Mouse (Mus musculus) erythroblast, embryonic 14.5 days (primary cell): ENCODE results near the gene Card11. TPM values are rescaled to one million over a fixed set of nuclear protein-coding genes. Genes with fewer than 3 reads are reported as not detected.

Experiments used
- H3K27me3 ChIP-seq: 2 replicates; pipeline ENCODE4 v1.6.1; 2012; ENCODE audit warnings: inconsistent platforms; ENCODE audit not compliant: control insufficient read depth
- H3K36me3 ChIP-seq: 2 replicates; pipeline ENCODE4 v1.6.1; 2012; ENCODE audit warnings: mild to moderate bottlenecking, inconsistent platforms; ENCODE audit not compliant: control insufficient read depth
- H3K4me1 ChIP-seq: 2 replicates; pipeline ENCODE4 v1.6.1; 2012; ENCODE audit warnings: inconsistent platforms; ENCODE audit not compliant: control insufficient read depth
- H3K4me3 ChIP-seq: replicated peaks from 2 replicates; pipeline ENCODE3; 2012; ENCODE audit warnings: moderate library complexity, mild to moderate bottlenecking, inconsistent platforms
- H3K9me3 ChIP-seq: 2 replicates; pipeline ENCODE4 v1.6.1; 2012; ENCODE audit warnings: low read length, inconsistent platforms, mixed read lengths; ENCODE audit not compliant: control insufficient read depth
- GATA1 ChIP-seq: IDR thresholded peaks from 2 replicates; pipeline ENCODE4 v1.6.1; 2012; ENCODE audit warnings: low read length, inconsistent platforms, mixed read lengths
- TAL1 ChIP-seq: IDR thresholded peaks from 3 replicates; pipeline ENCODE4 v1.6.1; 2012; ENCODE audit warnings: low read length, inconsistent platforms, mixed read lengths
- polyA plus RNA-seq: library from polyadenylated mRNA; stranded (reverse); fragments of >175 nt; gene quantifications from 2 replicates; pipeline ENCODE4 v1.2.3, GENCODE M21; 2012

Gene Card11
- polyA plus RNA-seq, 1 experiment = 0.08 TPM

DNA sequence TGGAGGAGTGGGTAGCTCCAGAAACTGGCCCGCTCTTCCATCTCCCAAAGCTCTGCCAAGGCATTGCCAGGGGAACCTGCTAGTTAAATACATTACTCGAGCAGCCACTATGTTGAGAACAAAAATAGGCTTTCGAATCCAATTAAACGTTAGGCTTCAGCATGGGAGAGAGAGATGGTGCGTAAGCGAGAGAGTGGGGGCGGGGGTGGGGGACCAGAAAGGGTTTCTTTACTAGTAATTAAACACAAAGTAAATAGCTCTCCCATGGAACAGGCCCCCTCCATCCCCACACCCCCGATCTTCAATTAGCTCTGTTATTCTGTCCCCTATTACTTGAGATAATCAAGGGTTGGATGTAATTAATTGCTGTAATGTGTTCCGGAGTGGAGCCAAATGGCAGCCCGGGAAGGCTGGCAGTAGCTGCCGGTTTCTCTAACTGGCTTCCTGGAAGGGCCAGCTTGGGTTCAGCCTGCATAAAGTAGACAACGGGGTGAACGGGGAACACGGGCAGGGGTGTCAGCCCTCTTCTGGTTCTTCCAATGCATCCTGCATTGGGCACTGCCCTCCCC is 59.4 kb downstream of the Card11 start:
- H3K4me3 ChIP-seq = no peak overlapping the region
- H3K36me3 ChIP-seq = no peaks in the 10 kb centered on the region
- H3K4me1 ChIP-seq = no peaks in the 10 kb centered on the region
- TF ChIP-seq GATA1 = no peak
- no peak for TF ChIP-seq TAL1
- no peaks in the 10 kb centered on the region for H3K9me3 ChIP-seq
- no peaks in the 10 kb centered on the region for H3K27me3 ChIP-seq

DNA sequence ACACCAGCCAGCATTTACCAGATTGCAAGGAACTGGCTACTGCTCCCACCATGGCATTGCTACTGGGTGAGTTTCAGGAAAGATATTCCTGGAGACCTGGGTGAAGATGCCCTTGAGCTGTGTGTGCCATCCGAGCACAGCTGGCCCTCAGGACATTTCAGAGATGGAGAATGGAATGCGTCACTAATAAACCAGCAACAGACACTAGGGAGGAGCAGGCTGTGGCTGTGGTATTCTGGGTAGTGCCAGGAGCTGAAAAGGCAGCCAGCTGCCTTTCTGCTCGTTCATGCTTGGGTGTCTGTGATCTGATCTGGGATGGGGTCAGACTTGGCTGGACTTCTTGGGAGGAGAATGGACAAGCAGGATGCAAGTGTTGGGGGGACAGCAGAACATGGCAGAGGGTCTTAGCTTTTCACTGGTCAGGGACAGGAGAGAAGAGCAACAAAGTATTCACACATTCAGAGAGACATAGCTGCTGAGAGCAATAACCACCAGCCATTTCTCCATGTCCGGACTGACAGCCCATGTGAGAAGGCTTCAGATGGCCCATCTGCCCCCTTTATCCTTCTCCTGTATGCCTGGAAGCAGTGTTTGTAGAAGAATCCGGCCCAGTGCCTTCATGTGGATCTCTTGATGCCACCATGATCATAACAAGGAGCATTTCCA is 60.0 kb downstream of the Card11 start:
- Histone ChIP-seq H3K4me3 (no peak overlapping the region), H3K36me3 (no peaks in the 10 kb centered on the region), H3K27me3 (no peaks in the 10 kb centered on the region), H3K9me3 (no peaks in the 10 kb centered on the region), H3K4me1 (no peaks in the 10 kb centered on the region)
- TF ChIP-seq GATA1 = no peak
- no peak for TF ChIP-seq TAL1

GRCm38 (mm10) chr5:140936816-140937215 is 63.6 kb downstream of the Card11 start:
- Histone ChIP-seq H3K4me3 (no peak overlapping the region), H3K27me3 (no peaks in the 10 kb centered on the region), H3K9me3 (0 out of 2 replicates have a peak, but pooled peaks cover 2% of the 10 kb centered on the region), H3K36me3 (no peaks in the 10 kb centered on the region), H3K4me1 (no peaks in the 10 kb centered on the region)
- TF ChIP-seq TAL1 = no peak
- no peak for TF ChIP-seq GATA1

DNA sequence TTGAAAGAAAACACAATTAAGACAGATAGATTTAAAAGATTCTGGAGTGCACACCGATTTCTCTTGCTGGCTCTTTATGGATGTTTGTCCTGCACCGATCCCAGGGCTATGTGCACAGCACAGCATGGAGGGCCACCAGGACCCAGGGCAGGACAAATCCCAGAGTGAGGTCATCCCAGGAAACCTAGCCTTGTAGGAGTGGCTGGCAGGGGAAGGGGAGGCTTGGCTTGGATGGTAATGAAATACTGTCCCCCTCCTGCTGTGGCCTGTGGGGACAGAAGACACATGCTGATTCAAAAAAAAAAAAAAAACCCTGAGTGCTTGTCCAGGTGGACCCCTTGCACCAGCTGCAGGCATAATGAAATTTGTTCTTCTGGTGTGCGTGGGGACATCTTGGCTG is 64.5 kb downstream of the Card11 start:
- no peaks in the 10 kb centered on the region for H3K36me3 ChIP-seq
- H3K4me1 ChIP-seq = no peaks in the 10 kb centered on the region
- H3K4me3 ChIP-seq = no peak overlapping the region
- no peaks in the 10 kb centered on the region for H3K27me3 ChIP-seq
- TF ChIP-seq TAL1 (no peak), GATA1 (no peak)
- 0 out of 2 replicates have a peak, but pooled peaks cover 2% of the 10 kb centered on the region for H3K9me3 ChIP-seq

- Histone ChIP-seq H3K4me1 (no peaks in the 10 kb centered on the region), H3K4me3 (no peak overlapping the region), H3K36me3 (no peaks in the 10 kb centered on the region), H3K9me3 (0 out of 2 replicates have a peak, but pooled peaks cover 2% of the 10 kb centered on the region), H3K27me3 (no peaks in the 10 kb centered on the region)
- TF ChIP-seq TAL1 (no peak), GATA1 (no peak)
Measured at GRCm38 (mm10) chr5:140934639-140935315, 65.6 kb downstream of the Card11 start.

DNA sequence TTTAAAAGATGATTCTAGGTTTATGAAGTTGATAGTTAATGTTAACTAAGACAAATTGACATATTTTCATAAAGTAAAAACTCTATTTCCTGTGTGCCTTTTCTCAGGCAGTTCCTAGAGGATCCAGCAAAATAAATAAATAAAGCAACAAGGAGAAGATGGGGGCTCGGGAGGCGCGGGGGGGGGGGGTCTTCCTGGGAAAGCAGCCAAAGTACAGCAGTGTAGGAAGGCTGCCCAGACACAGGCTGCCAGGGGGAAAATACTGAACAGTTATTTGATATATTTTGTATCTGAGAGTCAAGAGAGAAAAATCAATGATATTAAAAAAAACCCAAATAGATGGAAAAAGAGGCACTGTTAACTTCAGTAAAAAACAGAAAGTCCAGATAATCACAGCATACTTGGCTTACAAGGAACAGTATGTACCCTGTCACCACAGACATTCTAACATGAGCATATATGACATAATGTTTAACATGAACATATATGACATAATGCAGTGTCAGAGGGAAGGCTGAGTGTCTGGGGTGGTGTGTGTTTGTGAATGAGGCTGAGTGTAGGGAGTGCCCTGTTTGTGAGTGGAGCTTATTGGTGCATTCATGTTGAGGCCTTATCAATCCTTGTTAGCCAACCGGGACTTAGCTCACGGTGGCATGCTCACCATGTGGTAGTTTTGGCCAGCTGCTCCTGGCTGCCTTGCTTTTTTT is 68.7 kb downstream of the Card11 start:
- 0 out of 2 replicates have a peak, but pooled peaks cover 2% of the 10 kb centered on the region for H3K9me3 ChIP-seq
- no peaks in the 10 kb centered on the region for H3K4me1 ChIP-seq
- no peak overlapping the region for H3K4me3 ChIP-seq
- H3K27me3 ChIP-seq = no peaks in the 10 kb centered on the region
- TF ChIP-seq GATA1 (no peak), TAL1 (no peak)
- H3K36me3 ChIP-seq = no peaks in the 10 kb centered on the region

DNA sequence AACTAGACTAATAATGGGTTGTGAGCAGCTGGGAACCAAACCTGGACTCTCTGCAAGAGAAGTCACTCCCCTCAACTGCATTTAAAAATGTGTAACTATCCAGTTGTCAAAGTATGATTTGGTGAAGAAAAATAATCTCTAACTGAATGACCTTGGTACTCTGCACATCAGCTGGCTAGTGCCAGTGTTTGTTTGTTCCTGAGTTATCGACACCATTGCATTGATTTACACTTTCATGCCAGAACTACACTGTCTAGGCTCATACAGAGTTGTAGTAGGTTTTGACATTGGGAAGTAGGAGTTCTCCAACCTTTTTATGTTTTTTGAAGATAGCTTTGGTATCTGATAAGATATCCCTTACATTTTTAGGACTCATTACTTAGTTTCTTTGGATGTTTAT is 81.9 kb downstream of the Card11 start:
- no peaks in the 10 kb centered on the region for H3K27me3 ChIP-seq
- TF ChIP-seq TAL1 (no peak), GATA1 (no peak)

GRCm38 (mm10) chr5:140917807-140918206 is 82.6 kb downstream of the Card11 start:
- peaks cover 6% of the 10 kb centered on the region for H3K9me3 ChIP-seq
- no peaks in the 10 kb centered on the region for H3K4me1 ChIP-seq
- H3K4me3 ChIP-seq = no peak overlapping the region
- H3K27me3 ChIP-seq = no peaks in the 10 kb centered on the region
- TF ChIP-seq GATA1 (no peak), TAL1 (no peak)
- H3K36me3 ChIP-seq = no peaks in the 10 kb centered on the region

More for the DNA sequence above, 81.9 kb downstream of the Card11 start:
- Histone ChIP-seq H3K4me3 (no peak overlapping the region), H3K4me1 (no peaks in the 10 kb centered on the region), H3K9me3 (peaks cover 3% of the 10 kb centered on the region; the same call in 1 of the 2 replicates), H3K36me3 (no peaks in the 10 kb centered on the region)

DNA sequence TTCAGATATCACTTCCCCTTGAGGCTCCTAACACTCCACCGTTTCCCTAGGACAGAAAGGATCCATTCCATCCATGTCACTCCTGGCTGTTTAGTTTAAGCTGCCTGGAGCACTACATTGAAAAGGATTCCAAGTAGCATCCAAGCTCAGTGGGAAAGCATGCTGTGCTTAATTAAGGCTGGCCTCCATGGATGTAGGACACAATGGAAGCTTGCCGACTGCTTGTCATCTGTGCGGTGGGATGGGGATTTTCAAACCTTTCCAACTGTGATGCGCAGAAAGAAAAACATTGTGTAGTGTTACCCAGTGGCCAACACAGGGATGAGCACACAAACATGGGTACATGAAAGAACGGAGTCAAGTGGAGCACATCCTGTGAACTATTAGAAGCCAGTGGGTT is 89.5 kb downstream of the Card11 start:
- H3K27me3 ChIP-seq = no peaks in the 10 kb centered on the region
- TF ChIP-seq TAL1 (no peak), GATA1 (no peak)
- peaks cover 13% of the 10 kb centered on the region for H3K9me3 ChIP-seq
- no peaks in the 10 kb centered on the region for H3K36me3 ChIP-seq
- no peaks in the 10 kb centered on the region for H3K4me1 ChIP-seq
- H3K4me3 ChIP-seq = no peak overlapping the region
